Mouse (Mus musculus): Measurements from ENCODE around the gene Rpap2.
A peak's percentile ranks its signal among the peaks of the same experiment; 100 is the strongest.

Gene Rpap2

DNA sequence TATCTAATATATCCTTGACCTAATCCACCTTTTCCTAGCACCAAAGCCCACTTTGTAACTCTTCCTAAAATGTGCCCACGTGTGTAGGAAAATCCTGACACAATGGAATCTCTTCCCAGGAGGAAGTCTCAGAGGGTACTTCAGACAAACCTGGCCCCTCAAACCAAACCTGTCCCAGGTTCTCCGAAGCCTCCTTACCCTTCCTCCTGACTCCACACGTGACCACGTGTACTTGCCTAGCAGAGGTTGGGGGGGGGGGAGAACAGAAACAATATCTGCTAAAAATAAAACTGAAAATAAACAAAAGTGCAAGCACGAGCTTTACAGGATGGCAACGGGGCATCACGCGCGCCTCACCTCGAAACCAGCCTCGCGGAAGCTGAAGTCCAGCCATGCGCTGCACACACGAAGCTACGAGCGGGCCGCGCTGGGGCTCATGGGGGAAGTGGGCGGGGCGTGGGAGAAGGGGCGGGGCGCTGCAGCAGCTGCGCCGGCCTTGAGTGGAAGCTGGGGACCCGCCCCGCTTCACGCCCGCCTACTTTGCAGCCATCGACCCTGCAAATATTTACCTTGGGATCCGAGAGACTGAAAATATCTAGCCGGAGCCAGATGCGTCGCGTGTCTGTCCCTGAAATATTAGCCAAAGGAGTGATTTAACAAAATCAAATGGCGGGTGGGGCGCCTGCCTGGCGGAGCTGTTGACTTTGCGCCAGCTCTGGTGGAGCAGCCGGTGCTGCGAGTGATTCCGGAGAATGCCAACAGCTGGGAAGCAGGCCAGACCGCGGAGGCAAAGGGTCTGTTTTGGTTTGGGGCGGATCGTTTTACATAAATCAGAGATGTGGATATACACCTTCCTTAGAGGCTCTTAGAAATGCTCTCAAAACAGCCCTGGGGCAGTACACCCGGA lies 90.7 kb downstream of the Rpap2 start:
- DNase-seq (ENCODE audit: low spot score): peak; percentile 84

GRCm38 (mm10) chr5:107688499-107688866 lies 91.3 kb downstream of the Rpap2 start:
- DNase-seq (ENCODE audit: low spot score): no peak

- no peak for DNase-seq (ENCODE audit: low spot score)
Measured at GRCm38 (mm10) chr5:107695019-107695418, 97.8 kb downstream of the Rpap2 start.

GRCm38 (mm10) chr5:107698888-107699287 lies 101.7 kb downstream of the Rpap2 start:
- no peak for DNase-seq (ENCODE audit: low spot score)

DNA sequence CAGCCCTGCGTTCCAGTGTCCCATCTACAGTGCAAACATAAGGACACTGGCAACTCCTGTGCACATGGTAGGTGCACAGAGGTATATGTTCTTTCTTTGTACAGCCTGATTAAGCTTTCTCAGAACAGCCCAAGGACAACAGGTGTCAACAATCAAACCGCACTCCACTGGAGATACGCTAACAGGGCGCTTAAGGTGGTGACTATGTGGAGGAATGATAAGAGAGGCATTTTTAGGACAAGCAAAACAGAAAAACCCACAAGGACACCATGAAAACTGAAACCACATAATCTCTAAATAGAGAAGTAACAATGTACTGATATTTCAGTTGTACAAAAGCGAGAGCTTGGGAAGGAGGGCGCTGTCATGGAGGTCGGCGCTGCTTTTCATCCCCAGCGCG lies 103.7 kb downstream of the Rpap2 start:
- no peak for DNase-seq (ENCODE audit: low spot score)

DNA sequence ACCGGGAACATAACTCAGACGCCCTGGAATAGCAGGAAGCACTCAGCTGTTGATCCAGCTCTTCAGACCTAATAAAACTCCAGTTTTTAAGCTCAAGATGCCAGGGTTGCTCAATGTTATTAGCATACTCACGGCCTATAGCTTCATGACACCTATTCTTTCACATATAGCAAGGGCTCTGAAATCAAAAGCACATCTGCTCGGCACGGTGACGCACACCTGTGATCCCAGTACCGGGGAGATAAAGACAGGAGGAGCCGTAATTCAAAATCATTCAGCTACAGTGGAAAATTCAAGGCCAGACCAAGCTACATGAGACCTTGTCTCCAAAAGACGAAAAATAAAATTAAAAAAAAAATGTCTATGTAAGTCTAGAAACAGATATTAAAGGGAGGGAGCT lies 104.5 kb downstream of the Rpap2 start:
- DNase-seq (ENCODE audit: low spot score): no peak

- DNase-seq (ENCODE audit: low spot score): no peak
Measured at GRCm38 (mm10) chr5:107703207-107703763, 106.1 kb downstream of the Rpap2 start.

DNA sequence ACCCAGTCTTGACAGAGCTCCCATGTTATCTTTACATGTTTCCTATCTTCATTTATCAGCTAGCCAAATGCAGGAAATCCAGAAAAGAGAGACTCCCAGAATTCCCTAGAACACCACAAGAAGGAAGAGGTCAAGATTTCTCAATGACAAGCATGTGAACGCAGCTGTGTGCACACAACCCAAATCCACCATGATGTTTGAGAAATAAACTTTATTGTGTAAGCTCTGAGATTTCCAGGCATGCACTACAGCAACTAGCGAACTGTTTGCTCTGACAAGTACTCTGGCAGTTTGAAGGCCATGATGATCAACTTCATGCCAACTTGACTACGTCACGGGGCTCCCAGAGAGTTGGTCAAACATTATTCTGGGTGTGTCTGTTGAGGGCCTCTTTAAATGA lies 108.6 kb downstream of the Rpap2 start:
- DNase-seq (ENCODE audit: low spot score): no peak

DNA sequence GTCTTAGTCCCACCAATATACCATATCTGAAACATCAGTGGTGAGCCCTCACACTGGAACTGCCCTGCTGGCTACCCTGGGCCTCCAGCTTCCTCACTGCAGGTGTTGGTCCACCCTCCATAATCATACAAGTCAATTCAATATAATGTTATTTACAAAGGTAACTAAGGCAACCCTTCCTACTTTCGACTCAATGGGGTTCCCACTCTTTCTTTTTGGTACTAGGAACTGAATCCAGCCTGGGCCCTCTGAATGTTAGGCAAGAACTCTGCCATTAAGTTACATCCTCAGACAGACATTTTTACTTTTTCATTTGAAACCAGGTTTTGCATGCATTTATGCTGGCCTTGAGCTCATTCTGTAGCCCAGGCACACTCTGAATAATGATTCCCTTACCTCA lies 109.1 kb downstream of the Rpap2 start:
- DNase-seq (ENCODE audit: low spot score): no peak

- DNase-seq (ENCODE audit: low spot score): no peak
Measured at GRCm38 (mm10) chr5:107708124-107708797, 111.1 kb downstream of the Rpap2 start.
